Mouse (Mus musculus) bone marrow, adult 2 months (tissue): ENCODE data around the gene Adcy4. TPM values are rescaled to one million over a fixed set of nuclear protein-coding genes. Genes with fewer than 3 reads are reported as not detected.

ENCODE experiments used
- H3K27ac ChIP-seq: fragments of 200-500 bp; 2 replicates; pipeline ENCODE4 v1.5.1; 2012; ENCODE audit warnings: low read depth, mild to moderate bottlenecking, control low read depth, inconsistent platforms, low read length; ENCODE audit not compliant: control insufficient read depth, poor library complexity, insufficient read depth
- H3K4me1 ChIP-seq: fragments of 200-500 bp; 2 replicates; pipeline ENCODE4 v1.6.1; 2011; ENCODE audit warnings: low read length; ENCODE audit not compliant: control insufficient read depth, insufficient read depth
- H3K4me3 ChIP-seq: fragments of 200-500 bp; replicated peaks from 2 replicates; pipeline ENCODE3; 2011; ENCODE audit warnings: mild to moderate bottlenecking, low read depth, low read length, control low read depth; ENCODE audit not compliant: control insufficient read depth
- CTCF ChIP-seq: fragments of 200-500 bp; IDR thresholded peaks from 2 replicates; pipeline ENCODE4 v1.5.1; 2011; ENCODE audit warnings: low read length, control low read depth; ENCODE audit not compliant: control insufficient read depth, insufficient read depth
- POLR2A ChIP-seq: fragments of 200-500 bp; IDR thresholded peaks from 2 replicates; pipeline ENCODE4 v1.6.1; 2011; ENCODE audit warnings: low read depth, mild to moderate bottlenecking, control low read depth, low read length, borderline replicate concordance; ENCODE audit not compliant: control insufficient read depth
- WGBS: fragments of 180-500 bp; shearing (Covaris S2); methylation state at CpG from one replicate; pipeline ENCODE4 v1.1.7; 2018; 5-methylcytosine and 5-hydroxymethylcytosine counted together
- polyA plus RNA-seq: library from polyadenylated mRNA; stranded (reverse); fragments of >200 nt; gene quantifications from 2 replicates; pipeline ENCODE4 v1.2.4, GENCODE M21; 2011; ENCODE audit warnings: low replicate concordance; ENCODE audit not compliant: missing spikeins, insufficient read depth, insufficient read length

Gene Adcy4
- polyA plus RNA-seq, 1 experiment = 4.7 TPM

DNA sequence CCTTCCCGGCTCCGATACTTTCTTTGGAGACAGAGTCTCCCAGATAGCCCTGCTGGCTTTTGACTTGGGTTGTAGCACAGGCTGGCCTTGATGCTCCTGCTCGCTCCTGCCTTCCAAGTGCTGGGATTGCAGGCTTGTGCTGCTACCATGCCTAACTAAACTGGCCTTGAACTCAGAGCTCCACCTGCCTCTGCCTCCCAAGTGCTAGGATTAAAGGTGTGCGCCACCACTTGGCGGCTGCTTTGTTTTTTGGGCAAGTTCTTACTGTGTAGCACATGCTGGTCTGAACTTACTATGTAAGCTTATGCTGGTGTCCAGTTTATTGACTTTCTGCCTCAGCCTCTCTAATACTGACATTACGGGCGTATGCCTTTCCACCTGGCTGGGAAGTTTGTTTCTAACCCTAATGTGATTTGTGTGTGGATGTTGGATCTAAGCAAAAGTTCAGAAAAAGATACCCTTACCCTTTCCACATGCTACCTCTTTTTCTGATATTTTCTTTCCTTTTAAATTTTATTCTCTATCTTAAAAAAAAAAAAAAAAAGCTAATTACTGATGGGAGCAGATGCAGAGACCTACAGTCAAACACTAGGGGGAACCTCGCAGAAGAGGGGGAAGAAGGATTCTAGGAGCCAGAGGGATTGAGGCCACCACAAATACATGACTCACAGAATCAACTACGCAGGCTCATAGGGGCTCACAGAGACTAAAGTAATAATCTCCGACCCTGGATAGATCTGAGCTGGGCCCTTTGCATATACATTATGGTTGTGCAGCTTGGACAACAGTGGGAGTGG, 36.6 kb downstream of the Adcy4 start:
- Histone ChIP-seq H3K4me1 (peaks cover 1% of the 10 kb centered on the region; the same call in 1 of the 2 replicates), H3K27ac (no peak overlapping the region), H3K4me3 (no peak overlapping the region)
- TF ChIP-seq CTCF (no peak), POLR2A (no peak)
- WGBS = 83% methylated on average over 10 of the region's 10 CpGs

DNA sequence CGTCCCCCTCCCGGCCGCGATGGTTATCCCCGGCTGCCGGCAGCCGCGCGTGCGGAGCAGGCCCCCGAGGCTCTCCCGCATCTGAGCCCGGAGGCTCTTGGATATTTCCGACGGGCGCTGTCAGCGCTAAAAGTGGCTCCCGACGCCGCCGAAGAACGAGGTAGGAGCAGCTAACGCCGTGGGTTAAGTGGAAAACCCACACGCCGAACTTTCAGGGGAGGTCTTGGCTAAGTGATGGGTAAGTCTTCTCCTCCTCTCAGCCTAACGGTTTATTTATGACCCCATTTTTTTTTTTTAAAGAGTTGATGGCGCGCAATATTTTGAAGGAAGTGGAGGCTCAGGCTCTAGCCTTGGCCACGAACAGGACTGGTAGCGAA, 38.0 kb downstream of the Adcy4 start:
- 0% methylated on average over 31 of the region's 31 CpGs for WGBS
- peak overlapping the region; percentile 91 for H3K4me3 ChIP-seq
- TF ChIP-seq POLR2A = no peak
- no peak for TF ChIP-seq CTCF
- H3K4me1 ChIP-seq = peaks cover 1% of the 10 kb centered on the region; the same call in 1 of the 2 replicates
- peak overlapping the region; percentile 72 for H3K27ac ChIP-seq

DNA sequence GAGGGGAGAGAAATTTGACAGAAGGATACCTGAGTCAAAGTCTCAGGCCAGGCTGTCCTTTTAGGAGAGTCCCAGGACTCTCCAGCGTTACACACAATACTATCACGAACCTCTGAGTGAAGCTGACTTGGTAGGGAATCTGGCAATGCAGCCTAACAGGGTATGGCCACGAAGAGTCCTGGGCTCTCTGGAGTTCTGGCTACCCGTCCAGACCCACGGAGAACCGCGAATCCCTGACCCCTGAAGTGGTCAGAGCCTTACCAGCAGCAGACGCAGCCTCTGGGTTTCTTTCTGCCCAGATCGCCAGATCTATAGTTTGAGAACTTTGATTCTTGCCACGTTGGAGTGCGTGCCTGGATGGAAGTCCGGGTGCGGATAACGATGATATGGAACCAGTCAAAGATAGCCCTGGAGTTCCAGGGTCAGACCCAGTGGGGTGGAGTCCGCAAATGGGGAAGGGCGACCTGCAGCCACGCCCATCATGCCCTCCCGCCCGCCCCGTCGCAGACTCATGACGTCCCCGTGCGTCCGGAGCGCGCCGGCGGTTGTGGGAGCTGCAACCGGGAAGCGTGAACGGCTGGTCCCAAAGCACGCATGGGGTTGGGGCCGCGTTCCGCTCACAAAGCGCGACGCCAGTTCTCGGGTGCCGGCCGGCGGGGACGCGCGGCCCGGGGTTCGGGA, 38.6 kb downstream of the Adcy4 start, which contains the start of the genes Dhrs1 and Nop9:
TSS of gene Dhrs1 (minus strand) at position 511 of the 681 bp plus-strand sequence.
TSS of gene Nop9 (plus strand) at position 514 of the 681 bp plus-strand sequence.
- WGBS = 2% methylated on average over 48 of the region's 48 CpGs
- H3K27ac ChIP-seq = peak within 1 kb of the TSS; percentile 72
- H3K4me3 ChIP-seq = peak within 1 kb of the TSS; percentile 91
- peaks cover 1% of the 10 kb centered on the region; the same call in 1 of the 2 replicates for H3K4me1 ChIP-seq
- TF ChIP-seq CTCF = no peak
- TF ChIP-seq POLR2A = no peak; the same call in 1 of the 2 replicates

DNA sequence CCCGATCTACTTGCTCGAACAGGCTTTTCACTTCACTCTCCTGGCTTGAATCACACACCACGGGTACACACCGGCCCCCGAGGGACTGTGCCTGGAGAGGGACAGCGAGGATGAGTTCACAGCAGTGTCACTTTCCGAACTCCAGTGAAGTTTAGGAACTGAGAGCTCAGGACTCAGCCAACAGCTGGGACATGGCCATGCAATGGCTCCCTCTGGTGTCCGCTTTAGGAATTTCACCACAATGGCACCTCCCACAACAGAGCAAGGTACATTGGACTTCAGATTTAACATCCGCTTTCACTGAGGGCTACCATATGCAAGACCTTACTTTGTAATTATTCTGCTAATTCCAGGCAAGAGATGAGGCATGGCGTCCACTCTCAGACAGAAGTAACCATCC, 40.2 kb downstream of the Adcy4 start:
- Histone ChIP-seq H3K27ac (no peak overlapping the region; the same call in 1 of the 2 replicates), H3K4me3 (no peak overlapping the region)

DNA sequence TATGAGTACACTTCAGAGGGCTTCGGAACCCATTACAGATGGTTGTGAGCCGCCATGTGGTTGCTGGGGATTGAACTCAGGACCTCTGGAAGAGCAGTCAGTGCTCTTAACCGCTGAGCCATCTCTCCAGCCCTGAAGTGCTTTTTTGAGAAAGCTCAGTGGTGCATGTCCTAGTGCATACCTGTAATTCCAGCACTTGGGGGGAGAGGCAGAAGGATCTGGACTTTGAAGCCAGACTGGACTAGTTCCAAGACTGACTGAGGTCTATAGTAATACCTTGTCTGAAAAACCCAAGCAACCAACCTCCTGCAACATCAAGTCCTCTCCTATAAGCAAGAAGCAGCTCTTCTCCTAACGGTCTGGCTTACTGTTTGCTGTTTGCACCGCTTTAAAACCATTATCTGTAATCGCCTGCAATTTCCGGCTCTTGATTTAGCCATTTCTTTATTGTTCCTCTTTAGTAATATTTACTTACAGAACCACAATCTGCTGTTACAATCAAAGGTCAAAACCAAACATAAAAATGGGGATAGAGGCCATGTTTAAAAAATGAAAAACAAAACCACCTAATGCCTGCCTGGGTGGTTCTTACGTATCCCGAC, 46.7 kb downstream of the Adcy4 start:
- no peak overlapping the region for H3K27ac ChIP-seq
- TF ChIP-seq POLR2A (no peak), CTCF (no peak)

More for the DNA sequence above, 40.2 kb downstream of the Adcy4 start:
- 18% methylated on average over 10 of the region's 10 CpGs for WGBS
- TF ChIP-seq CTCF = peak; percentile 99
- TF ChIP-seq POLR2A = no peak
- peaks cover 1% of the 10 kb centered on the region; the same call in 1 of the 2 replicates for H3K4me1 ChIP-seq

DNA sequence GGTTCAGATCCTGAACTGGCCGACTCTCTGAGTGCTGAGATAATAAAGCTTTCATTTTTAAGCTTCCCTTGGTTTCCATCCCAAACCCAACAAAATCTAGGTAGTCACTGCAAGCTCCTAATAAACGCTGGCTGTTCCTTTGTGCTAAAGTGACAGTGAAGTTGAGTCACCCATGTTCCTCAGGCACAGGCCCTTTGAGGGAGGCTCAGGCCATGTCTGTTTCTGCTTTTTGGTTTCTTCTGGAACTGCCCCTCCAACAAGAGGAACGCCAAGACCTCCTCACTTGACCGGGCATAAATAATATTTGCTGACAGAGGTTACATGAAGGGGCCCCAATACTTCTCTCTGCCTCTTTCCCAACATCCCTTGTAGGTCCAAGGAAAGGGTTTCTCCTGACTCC, 48.1 kb downstream of the Adcy4 start:
- Histone ChIP-seq H3K4me3 (no peak overlapping the region), H3K27ac (peak overlapping the region; percentile 61; the same call in 1 of the 2 replicates), H3K4me1 (peaks cover 5% of the 10 kb centered on the region; the same call in 1 of the 2 replicates)
- TF ChIP-seq POLR2A (no peak), CTCF (no peak)
- 26% methylated on average over 4 of the region's 4 CpGs for WGBS

More for the DNA sequence above, 46.7 kb downstream of the Adcy4 start:
- WGBS = 51% methylated on average over 9 of the region's 9 CpGs
- Histone ChIP-seq H3K4me3 (no peak overlapping the region), H3K4me1 (peaks cover 5% of the 10 kb centered on the region; the same call in 1 of the 2 replicates)

DNA sequence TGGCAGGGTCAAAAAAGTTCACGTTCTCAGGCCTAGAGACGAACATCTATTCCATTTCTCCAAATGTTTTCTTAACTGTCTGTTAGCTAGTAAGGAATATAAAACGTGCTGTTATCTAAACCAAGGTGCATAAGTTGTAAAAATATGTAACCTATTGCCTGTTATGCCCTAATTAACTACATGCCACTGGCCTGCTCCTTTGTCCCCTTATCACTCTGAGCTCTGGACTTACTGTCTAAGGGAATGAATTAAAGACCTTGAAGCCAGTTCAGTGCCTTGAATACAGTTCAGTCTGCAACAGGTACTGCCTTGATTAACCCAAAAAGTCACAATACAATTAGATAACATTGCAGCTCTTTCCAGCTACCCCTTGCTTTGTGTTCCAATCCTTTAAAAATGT, 48.6 kb downstream of the Adcy4 start:
- WGBS = 61% methylated on average over 3 of the region's 3 CpGs
- Histone ChIP-seq H3K27ac (no peak overlapping the region), H3K4me1 (peaks cover 5% of the 10 kb centered on the region; the same call in 1 of the 2 replicates), H3K4me3 (no peak overlapping the region)
- TF ChIP-seq CTCF (no peak), POLR2A (no peak)

DNA sequence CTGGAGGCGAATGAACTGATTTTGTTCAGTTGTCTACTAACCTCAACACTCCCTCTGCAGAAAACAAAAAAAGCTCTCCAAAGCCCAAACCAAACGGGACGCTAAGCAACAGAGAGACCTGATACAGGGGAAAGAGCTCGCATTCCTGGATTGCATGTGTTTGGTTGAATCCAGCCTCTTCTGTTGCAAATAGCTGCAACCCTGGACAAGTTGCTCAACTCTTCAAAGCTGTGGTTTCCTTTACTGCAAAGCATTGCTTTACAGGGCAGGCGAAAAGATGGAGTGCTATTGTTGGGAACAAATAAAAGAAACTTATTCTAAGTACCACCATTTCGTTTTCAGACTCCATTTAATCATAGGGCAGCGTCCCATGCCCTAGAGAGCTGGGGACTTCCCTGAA, 49.0 kb downstream of the Adcy4 start:
- Histone ChIP-seq H3K4me3 (no peak overlapping the region), H3K4me1 (peaks cover 5% of the 10 kb centered on the region; the same call in 1 of the 2 replicates), H3K27ac (no peak overlapping the region)
- no peak for TF ChIP-seq CTCF
- TF ChIP-seq POLR2A = no peak
- 52% methylated on average over 7 of the region's 7 CpGs for WGBS
